Mouse (Mus musculus) adipocyte (in vitro differentiated cells): ENCODE measurements around the gene Sbp.

Experiments used
- DNase-seq: peaks from one replicate; pipeline ENCODE4 v3.0.0-alpha.2; 2016; ENCODE audit warnings: low spot score

The Sbp gene

GRCm38 (mm10) chr17:23992789-23993553 is 51.5 kb downstream of the Sbp start:
- DNase-seq: no peak

GRCm38 (mm10) chr17:23993559-23994428 is 52.3 kb downstream of the Sbp start:
- peak; percentile 41 for DNase-seq

GRCm38 (mm10) chr17:23994667-23995066 is 53.2 kb downstream of the Sbp start:
- DNase-seq: no peak
